Mouse (Mus musculus): ENCODE data around the gene Gm21719.
"Not testable (repeated sequence)": the region's sequence is repeated elsewhere in the genome, so short reads cannot be mapped to it uniquely, and the experiment has no call there.

Gm21719 gene

DNA sequence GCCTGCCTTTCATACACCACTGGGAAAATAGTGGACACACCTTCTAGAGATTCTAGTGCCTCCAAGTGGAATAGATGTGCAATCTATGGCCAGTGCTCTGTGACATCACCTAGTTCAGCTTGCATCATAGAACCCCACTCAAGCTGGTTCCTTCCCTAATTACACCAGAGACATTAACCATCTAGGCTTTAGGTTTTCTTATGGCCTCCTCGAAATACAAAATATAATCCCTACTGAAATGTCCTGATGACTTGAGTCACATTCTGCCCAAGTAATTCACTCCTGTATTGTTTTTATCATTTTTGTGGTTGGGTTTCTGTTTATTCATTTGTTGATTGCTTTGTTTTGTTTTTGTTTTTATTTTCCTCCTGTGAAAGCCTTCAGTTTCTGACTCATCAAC lies at the start of gene Gm21719:
Gm21719 (minus strand) TSS at position 101 of the 400 bp plus-strand sequence.
- not testable (repeated sequence) for DNase-seq (ENCODE audit: low read depth in 1 of 2, low spot score in 2 of 2)

Data from monocyte, adult 2 months (primary cell).